Mouse (Mus musculus) midbrain, embryonic 14.5 days (tissue): Measurements from ENCODE around the gene Itsn1. TPM values are rescaled to one million over a fixed set of nuclear protein-coding genes. Genes with fewer than 3 reads are reported as not detected.

Experiments used
- ATAC-seq: fragments of 200-750 bp; cut with Nextera tagmentation; 2 replicates; pipeline ENCODE4 v1.8.0; 2017; ENCODE audit warnings: moderate number of reproducible peaks, moderate library complexity; ENCODE audit not compliant: low FRiP score, low TSS enrichment
- DNase-seq: peaks from one replicate; pipeline ENCODE4 v3.0.0-alpha.2; 2015
- H3K27ac ChIP-seq: fragments of 300-500 bp; sonication (generic); replicated peaks from 2 replicates; pipeline ENCODE4 v1.5.1; 2014; ENCODE audit warnings: mild to moderate bottlenecking, low read depth, low read length, moderate library complexity
- H3K27me3 ChIP-seq: fragments of 300-500 bp; sonication (generic); 2 replicates; pipeline ENCODE4 v1.6.1; 2014; ENCODE audit warnings: low read length, control low read depth, mixed read lengths; ENCODE audit not compliant: control insufficient read depth, insufficient read depth
- H3K36me3 ChIP-seq: fragments of 300-500 bp; sonication (generic); 2 replicates; pipeline ENCODE4 v1.6.1; 2014; ENCODE audit warnings: low read length, control low read depth; ENCODE audit not compliant: control insufficient read depth, insufficient read depth
- H3K4me1 ChIP-seq: fragments of 300-500 bp; sonication (generic); 2 replicates; pipeline ENCODE4 v1.6.1; 2014; ENCODE audit warnings: mild to moderate bottlenecking, antibody characterized with exemption, low read length, control low read depth; ENCODE audit not compliant: control insufficient read depth, insufficient read depth
- H3K4me2 ChIP-seq: fragments of 300-500 bp; sonication (generic); 2 replicates; pipeline ENCODE4 v1.6.1; 2014; ENCODE audit warnings: mild to moderate bottlenecking, low read length, moderate library complexity
- H3K4me3 ChIP-seq: fragments of 300-500 bp; sonication (generic); replicated peaks from 2 replicates; pipeline ENCODE4 v1.5.1; 2014; ENCODE audit warnings: low read depth, low read length
- H3K9ac ChIP-seq: fragments of 300-500 bp; sonication (generic); replicated peaks from 2 replicates; pipeline ENCODE4 v1.6.1; 2014; ENCODE audit warnings: mild to moderate bottlenecking, low read length, moderate library complexity
- H3K9me3 ChIP-seq: fragments of 300-500 bp; sonication (generic); 2 replicates; pipeline ENCODE4 v1.6.1; 2016; ENCODE audit warnings: low read length, control low read depth, mixed read lengths; ENCODE audit not compliant: control insufficient read depth
- WGBS: fragments of 180-500 bp; shearing (Covaris S2); extraction: QIAGEN DNeasy Blood & Tissue Kit; methylation state at CpG from one replicate; pipeline ENCODE4 v1.1.7; 2014; 5-methylcytosine and 5-hydroxymethylcytosine counted together
- polyA plus RNA-seq: library from polyadenylated mRNA; unstranded; fragments of >200 nt; fragmentation: Nextera tagmentation; extraction: Ambion mirVana; gene quantifications from 2 replicates; pipeline ENCODE4 v1.2.1, GENCODE M21; 2014

Gene Itsn1
- polyA plus RNA-seq, 1 experiment from 2014 or later = 67.5 TPM

DNA sequence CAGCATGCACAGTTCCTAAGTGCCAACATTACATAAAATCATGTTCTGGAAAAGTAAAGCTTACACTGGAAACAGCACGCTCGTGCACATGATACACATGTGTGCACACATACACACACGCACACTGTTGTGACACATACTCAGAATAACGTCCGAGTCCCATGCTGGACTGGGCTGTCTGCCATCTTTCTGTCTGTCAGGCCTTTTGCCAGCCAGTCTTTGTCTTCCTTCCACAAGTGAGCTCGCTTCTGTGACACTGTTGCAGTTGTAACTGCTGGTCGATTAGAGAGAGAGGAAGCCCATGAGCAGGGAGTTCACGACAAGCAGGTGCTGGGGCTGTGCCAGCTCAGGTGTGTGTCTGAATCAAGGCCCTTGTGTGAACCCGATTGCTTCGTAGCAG, 57.3 kb downstream of the Itsn1 start:
- no peaks in the 10 kb centered on the region for H3K9me3 ChIP-seq
- ATAC-seq = no peak
- peaks cover 26% of the 10 kb centered on the region for H3K36me3 ChIP-seq
- no peak overlapping the region for H3K9ac ChIP-seq
- no peaks in the 10 kb centered on the region for H3K4me1 ChIP-seq
- H3K4me3 ChIP-seq = no peak overlapping the region
- WGBS = 83% methylated on average over 10 of the region's 10 CpGs
- H3K27ac ChIP-seq = peak overlapping the region; percentile 32
- no peaks in the 10 kb centered on the region for H3K27me3 ChIP-seq
- DNase-seq = peak; percentile 61
- H3K4me2 ChIP-seq = no peak overlapping the region

DNA sequence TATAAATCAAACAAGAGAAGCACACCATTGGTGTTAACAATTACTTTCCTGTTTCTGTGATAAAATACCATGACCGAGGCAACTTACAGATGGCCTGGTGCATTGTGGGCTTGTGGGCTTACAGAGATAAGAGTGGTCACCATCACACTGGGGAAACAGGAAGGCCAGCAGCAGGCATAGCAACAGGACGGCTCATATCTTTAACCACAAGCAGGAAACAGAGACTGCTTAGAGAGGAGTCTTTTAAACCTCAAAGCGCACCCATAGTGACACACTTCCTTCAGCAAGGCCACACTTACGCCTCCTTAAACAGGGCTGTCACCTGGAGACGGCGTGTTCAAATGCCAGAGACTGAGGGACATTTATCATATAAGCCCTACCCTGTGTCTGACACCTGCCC, 60.6 kb downstream of the Itsn1 start:
- H3K4me2 ChIP-seq = no peak overlapping the region
- H3K36me3 ChIP-seq = peaks cover 28% of the 10 kb centered on the region
- H3K9ac ChIP-seq = no peak overlapping the region
- H3K27ac ChIP-seq = 0 out of 2 replicates have a peak overlapping the region, but pooled peaks have one; percentile 37
- DNase-seq (no peak), ATAC-seq (no peak)
- H3K9me3 ChIP-seq = no peaks in the 10 kb centered on the region
- no peaks in the 10 kb centered on the region for H3K27me3 ChIP-seq
- no peaks in the 10 kb centered on the region for H3K4me1 ChIP-seq
- no peak overlapping the region for H3K4me3 ChIP-seq
- 92% methylated on average over 6 of the region's 6 CpGs for WGBS

DNA sequence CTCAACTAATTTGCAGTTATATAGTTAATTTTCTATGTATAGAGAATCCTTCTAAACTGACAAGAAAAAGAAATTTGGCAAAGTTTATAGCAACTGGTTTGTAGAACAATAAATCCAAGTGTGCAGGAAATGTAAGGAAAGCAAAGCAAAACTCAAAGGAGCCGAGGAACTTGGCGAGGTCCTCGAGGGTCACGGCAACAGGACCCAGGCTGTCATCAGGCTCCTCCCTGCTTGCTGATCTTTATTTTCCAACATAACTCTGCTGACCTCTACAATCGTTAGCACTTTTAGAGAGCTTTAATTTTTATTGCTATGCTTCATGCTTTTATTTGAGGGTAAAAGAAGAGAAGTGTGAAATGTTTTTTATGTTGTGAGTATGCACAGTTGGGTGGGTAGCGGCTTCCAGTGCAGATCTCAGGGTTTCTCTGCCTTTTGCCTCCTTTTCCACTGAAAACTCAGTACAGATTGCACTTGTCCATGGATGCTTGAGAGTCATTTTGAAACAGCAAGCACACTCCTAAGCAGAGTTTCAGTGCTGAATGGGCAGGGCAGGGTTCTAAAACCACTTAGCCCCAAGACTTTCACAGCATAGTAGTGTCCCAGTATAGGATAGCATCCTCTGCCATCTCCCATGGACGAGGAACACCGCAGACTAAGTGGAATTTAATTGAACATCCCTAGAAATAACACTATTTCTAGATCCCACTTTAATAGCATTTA, 63.6 kb downstream of the Itsn1 start:
- H3K4me2 ChIP-seq = no peak overlapping the region
- no peaks in the 10 kb centered on the region for H3K4me1 ChIP-seq
- WGBS = 88% methylated on average over 8 of the region's 8 CpGs
- H3K4me3 ChIP-seq = no peak overlapping the region
- no peaks in the 10 kb centered on the region for H3K27me3 ChIP-seq
- no peak overlapping the region for H3K27ac ChIP-seq
- H3K36me3 ChIP-seq = peaks cover 27% of the 10 kb centered on the region
- no peak for DNase-seq
- no peaks in the 10 kb centered on the region for H3K9me3 ChIP-seq
- no peak overlapping the region for H3K9ac ChIP-seq
- no peak for ATAC-seq

DNA sequence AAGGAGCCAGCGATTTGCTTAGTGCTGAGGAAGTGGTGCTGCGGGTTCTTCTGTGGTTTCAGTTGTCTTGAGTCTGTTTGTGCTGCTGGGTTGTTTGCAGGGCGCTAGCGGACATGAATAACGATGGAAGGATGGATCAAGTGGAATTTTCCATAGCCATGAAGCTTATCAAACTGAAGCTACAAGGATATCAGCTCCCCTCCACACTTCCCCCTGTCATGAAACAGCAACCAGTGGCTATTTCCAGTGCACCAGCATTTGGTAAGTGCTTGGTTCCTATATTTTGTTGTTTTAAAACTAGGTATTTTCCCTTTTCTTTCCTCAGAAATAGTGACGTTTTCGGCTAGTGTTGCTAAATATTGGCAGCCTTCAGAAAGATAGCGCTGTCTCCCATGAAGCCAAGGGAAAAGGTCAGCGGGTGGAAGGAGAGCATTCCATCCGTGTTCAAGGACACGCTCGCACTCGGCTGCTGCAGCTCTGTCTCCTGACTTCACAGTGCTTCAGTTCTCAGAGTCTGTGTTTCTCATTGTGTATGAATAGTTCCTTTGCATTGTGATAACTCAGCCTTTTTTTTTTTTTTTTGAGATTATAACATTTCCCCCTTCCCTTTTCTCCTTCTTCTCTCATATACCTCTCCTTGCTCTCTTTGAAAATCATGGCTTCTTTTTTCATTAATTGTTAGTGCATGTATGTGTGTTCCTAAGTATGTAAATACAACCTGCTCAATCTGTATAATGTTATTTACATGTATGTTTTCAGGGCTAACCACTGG, 64.6 kb downstream of the Itsn1 start:
- WGBS = 94% methylated on average over 13 of the region's 13 CpGs
- no peaks in the 10 kb centered on the region for H3K27me3 ChIP-seq
- no peak overlapping the region for H3K27ac ChIP-seq
- ATAC-seq = no peak
- H3K4me1 ChIP-seq = no peaks in the 10 kb centered on the region
- peaks cover 27% of the 10 kb centered on the region for H3K36me3 ChIP-seq
- no peak overlapping the region for H3K9ac ChIP-seq
- H3K4me2 ChIP-seq = no peak overlapping the region
- no peak for DNase-seq
- no peaks in the 10 kb centered on the region for H3K9me3 ChIP-seq
- H3K4me3 ChIP-seq = no peak overlapping the region

DNA sequence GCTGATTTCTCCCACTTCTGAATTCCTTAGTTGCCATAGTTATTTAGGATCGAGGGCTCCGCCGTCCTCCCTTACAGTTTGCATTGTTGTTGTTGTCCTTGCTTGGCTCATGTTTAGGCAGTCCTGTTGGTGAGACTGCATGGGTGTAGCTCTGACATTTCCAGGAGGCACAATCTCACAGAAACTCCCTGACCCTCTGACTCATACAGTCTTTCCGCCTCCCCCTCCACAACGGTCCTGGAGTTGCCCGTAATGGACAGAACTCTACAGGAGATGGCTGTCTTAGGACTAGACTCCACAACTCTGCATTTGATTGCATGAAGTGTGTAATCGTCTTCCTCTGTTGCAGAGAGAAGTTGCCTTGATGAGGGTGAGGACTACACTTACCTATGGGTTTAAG, 65.2 kb downstream of the Itsn1 start:
- peaks cover 27% of the 10 kb centered on the region for H3K36me3 ChIP-seq
- H3K9me3 ChIP-seq = no peaks in the 10 kb centered on the region
- no peaks in the 10 kb centered on the region for H3K4me1 ChIP-seq
- no peak overlapping the region for H3K4me2 ChIP-seq
- H3K4me3 ChIP-seq = no peak overlapping the region
- no peaks in the 10 kb centered on the region for H3K27me3 ChIP-seq
- H3K9ac ChIP-seq = no peak overlapping the region
- no peak overlapping the region for H3K27ac ChIP-seq
- 97% methylated on average over 7 of the region's 7 CpGs for WGBS
- DNase-seq (no peak), ATAC-seq (no peak)

DNA sequence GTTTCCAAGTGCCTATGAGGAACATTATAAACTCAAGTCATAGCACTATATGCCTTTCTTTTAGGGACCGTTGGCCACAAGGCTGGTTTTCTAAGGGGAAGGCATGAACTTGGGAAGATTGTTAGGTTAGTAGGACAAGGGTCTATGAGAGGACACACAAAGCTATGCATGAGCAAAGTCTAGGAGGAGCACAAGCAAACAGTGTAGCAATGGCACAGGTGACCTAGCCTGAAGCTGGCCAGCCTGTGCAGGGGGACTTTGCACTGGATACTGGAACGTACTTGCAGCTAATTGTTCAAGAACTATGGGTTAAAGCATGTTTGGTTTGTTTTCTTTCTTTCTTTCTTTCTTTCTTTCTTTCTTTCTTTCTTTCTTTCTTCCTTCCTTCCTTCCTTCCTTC, 66.0 kb downstream of the Itsn1 start:
- Histone ChIP-seq H3K4me2 (no peak overlapping the region), H3K9ac (no peak overlapping the region), H3K9me3 (no peaks in the 10 kb centered on the region), H3K4me3 (no peak overlapping the region), H3K36me3 (peaks cover 29% of the 10 kb centered on the region), H3K27me3 (no peaks in the 10 kb centered on the region), H3K4me1 (no peaks in the 10 kb centered on the region), H3K27ac (no peak overlapping the region)
- 97% methylated on average over 2 of the region's 2 CpGs for WGBS
- no peak for DNase-seq
- ATAC-seq = no peak

DNA sequence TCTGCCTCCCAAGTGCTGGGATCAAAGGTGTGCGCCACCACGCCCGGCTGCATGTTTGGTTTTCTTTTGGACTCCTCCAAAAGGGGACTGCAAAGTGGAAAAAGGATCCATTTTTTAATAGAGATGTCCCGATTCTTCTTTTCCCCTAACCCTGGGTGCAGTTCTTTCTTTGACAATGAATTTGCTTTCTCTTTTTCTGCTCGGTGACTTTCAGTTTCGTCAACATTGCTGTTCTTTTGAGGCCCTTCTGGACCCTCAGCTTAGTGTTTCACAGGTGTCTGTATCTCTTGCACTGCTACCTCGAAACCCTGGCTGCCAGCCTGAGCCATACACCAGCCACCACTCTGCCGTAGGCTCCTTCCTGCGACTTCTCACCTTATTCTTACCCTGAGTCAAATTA, 66.5 kb downstream of the Itsn1 start:
- H3K4me2 ChIP-seq = no peak overlapping the region
- H3K4me1 ChIP-seq = no peaks in the 10 kb centered on the region
- H3K9me3 ChIP-seq = no peaks in the 10 kb centered on the region
- DNase-seq (no peak), ATAC-seq (no peak)
- WGBS = 97% methylated on average over 9 of the region's 9 CpGs
- H3K27ac ChIP-seq = no peak overlapping the region
- H3K27me3 ChIP-seq = no peaks in the 10 kb centered on the region
- no peak overlapping the region for H3K9ac ChIP-seq
- H3K36me3 ChIP-seq = peaks cover 31% of the 10 kb centered on the region
- no peak overlapping the region for H3K4me3 ChIP-seq

DNA sequence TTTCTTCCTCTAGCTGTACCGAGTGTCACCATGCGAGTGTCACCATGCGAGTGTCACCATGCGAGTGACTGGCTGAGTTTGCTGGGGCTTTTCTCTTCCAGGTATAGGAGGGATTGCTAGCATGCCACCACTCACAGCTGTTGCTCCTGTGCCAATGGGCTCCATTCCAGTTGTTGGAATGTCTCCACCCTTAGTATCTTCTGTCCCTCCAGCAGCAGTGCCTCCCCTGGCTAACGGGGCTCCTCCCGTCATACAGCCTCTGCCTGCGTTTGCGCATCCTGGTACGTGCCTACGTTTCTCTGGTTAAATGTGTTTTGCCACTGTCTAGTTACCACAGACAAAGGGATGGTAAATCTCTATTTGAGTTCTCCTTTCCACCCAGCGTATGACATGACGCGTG, 72.3 kb downstream of the Itsn1 start:
- Histone ChIP-seq H3K4me1 (no peaks in the 10 kb centered on the region), H3K36me3 (peaks cover 55% of the 10 kb centered on the region), H3K27me3 (no peaks in the 10 kb centered on the region), H3K4me2 (no peak overlapping the region), H3K27ac (no peak overlapping the region), H3K9ac (no peak overlapping the region), H3K4me3 (no peak overlapping the region), H3K9me3 (no peaks in the 10 kb centered on the region)
- WGBS = 92% methylated on average over 13 of the region's 13 CpGs
- DNase-seq (no peak), ATAC-seq (no peak)
